Mouse (Mus musculus) limb, embryonic 12.5 days (tissue): ENCODE measurements around the gene Gatb. TPM values are rescaled to one million over a fixed set of nuclear protein-coding genes. Genes with fewer than 3 reads are reported as not detected.
A peak's percentile ranks its signal among the peaks of the same experiment; 100 is the strongest.
"Not testable (repeated sequence)": the region's sequence is repeated elsewhere in the genome, so short reads cannot be mapped to it uniquely, and the experiment has no call there.

Experiments used
- ATAC-seq: fragments of 200-750 bp; cut with Nextera tagmentation; 2 replicates; pipeline ENCODE4 v1.8.0; 2017; ENCODE audit warnings: low read depth, moderate TSS enrichment; ENCODE audit not compliant: insufficient number of reproducible peaks, insufficient read depth, low FRiP score, low TSS enrichment
- H3K27ac ChIP-seq: fragments of 300-500 bp; sonication (generic); 2 replicates; pipeline ENCODE4 v1.5.1; 2016; ENCODE audit warnings: mild to moderate bottlenecking, moderate library complexity
- H3K27me3 ChIP-seq: fragments of 300-500 bp; sonication (generic); 2 replicates; pipeline ENCODE4 v1.6.1; 2016; ENCODE audit warnings: mild to moderate bottlenecking, moderate library complexity
- H3K36me3 ChIP-seq: fragments of 300-500 bp; sonication (generic); 2 replicates; pipeline ENCODE4 v1.6.1; 2016; ENCODE audit warnings: mild to moderate bottlenecking, moderate library complexity
- H3K4me1 ChIP-seq: fragments of 300-500 bp; sonication (generic); replicated peaks from 2 replicates; pipeline ENCODE4 v1.6.1; 2016
- H3K4me2 ChIP-seq: fragments of 300-500 bp; sonication (generic); 2 replicates; pipeline ENCODE4 v1.6.1; 2016; ENCODE audit warnings: mild to moderate bottlenecking, moderate library complexity
- H3K4me3 ChIP-seq: fragments of 300-500 bp; sonication (generic); replicated peaks from 2 replicates; pipeline ENCODE4 v1.5.1; 2016; ENCODE audit warnings: mild to moderate bottlenecking
- H3K9ac ChIP-seq: fragments of 300-500 bp; sonication (generic); replicated peaks from 2 replicates; pipeline ENCODE4 v1.6.1; 2016; ENCODE audit warnings: mild to moderate bottlenecking, moderate library complexity
- H3K9me3 ChIP-seq: fragments of 300-500 bp; sonication (generic); 2 replicates; pipeline ENCODE4 v1.6.1; 2016; ENCODE audit warnings: mild to moderate bottlenecking, moderate library complexity
- WGBS: fragments of 180-500 bp; shearing (Covaris S2); methylation state at CpG from one replicate; pipeline ENCODE4 v1.1.7; 2016; 5-methylcytosine and 5-hydroxymethylcytosine counted together
- polyA plus RNA-seq: library from polyadenylated mRNA; unstranded; fragments of >200 nt; fragmentation: Nextera tagmentation; extraction: Ambion mirVana; gene quantifications from 2 replicates; pipeline ENCODE4 v1.2.1, GENCODE M21; 2016

Gatb gene
- polyA plus RNA-seq, 1 experiment from 2014 or later: 23.9 TPM

GRCm38 (mm10) chr3:85564603-85565002 is 9.3 kb upstream of the Gatb start:
- WGBS: 54% methylated on average over 2 of the region's 2 CpGs
- Histone ChIP-seq H3K27ac (no peak overlapping the region), H3K4me3 (no peak overlapping the region), H3K4me2 (no peak overlapping the region), H3K9ac (no peak overlapping the region), H3K36me3 (no peaks in the 10 kb centered on the region), H3K4me1 (no peaks in the 10 kb centered on the region), H3K9me3 (no peaks in the 10 kb centered on the region), H3K27me3 (no peaks in the 10 kb centered on the region)
- no peak for ATAC-seq

- no peak overlapping the region for H3K4me3 ChIP-seq
- no peaks in the 10 kb centered on the region for H3K27me3 ChIP-seq
- H3K9ac ChIP-seq: no peak overlapping the region
- H3K4me2 ChIP-seq: no peak overlapping the region
- ATAC-seq: no peak
- WGBS: 69% methylated on average over 2 of the region's 2 CpGs
- no peak overlapping the region for H3K27ac ChIP-seq
- H3K36me3 ChIP-seq: no peaks in the 10 kb centered on the region
- H3K9me3 ChIP-seq: no peaks in the 10 kb centered on the region
- H3K4me1 ChIP-seq: no peaks in the 10 kb centered on the region
Observed at GRCm38 (mm10) chr3:85571276-85571675, 2.6 kb upstream of the Gatb start.

DNA sequence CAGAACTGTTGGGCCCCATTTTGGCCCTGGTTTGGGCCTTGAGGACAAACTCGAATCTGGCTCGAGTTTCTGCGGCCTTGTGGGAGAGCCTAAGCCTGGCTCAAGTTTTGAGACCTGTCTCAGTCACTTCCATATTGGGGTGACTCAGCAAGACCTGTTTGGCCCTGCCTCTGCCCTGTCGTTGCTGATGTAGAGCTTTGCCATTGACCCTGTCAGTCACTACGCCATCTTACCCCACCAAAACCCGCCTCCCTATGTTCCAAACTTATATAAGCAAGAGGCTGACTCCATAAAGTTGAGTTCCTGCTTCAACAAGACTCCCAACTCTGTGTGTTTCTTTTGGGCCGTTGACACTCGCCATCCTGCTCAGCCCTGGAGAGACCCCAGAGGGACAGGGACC is 1.4 kb upstream of the Gatb start:
- WGBS: 90% methylated on average over 8 of the region's 8 CpGs

GRCm38 (mm10) chr3:85573216-85573863 is 579 bp upstream of the Gatb start:
- no peak overlapping the region for H3K27ac ChIP-seq
- peak overlapping the region; percentile 52 for H3K4me2 ChIP-seq
- no peak for ATAC-seq
- no peaks in the 10 kb centered on the region for H3K36me3 ChIP-seq
- no peaks in the 10 kb centered on the region for H3K27me3 ChIP-seq
- WGBS: 24% methylated on average over 6 of the region's 6 CpGs
- H3K9ac ChIP-seq: no peak overlapping the region
- H3K9me3 ChIP-seq: no peaks in the 10 kb centered on the region
- H3K4me1 ChIP-seq: no peaks in the 10 kb centered on the region
- H3K4me3 ChIP-seq: peak overlapping the region; percentile 61

More for the DNA sequence above, 1.4 kb upstream of the Gatb start:
- not testable (repeated sequence) for H3K27ac ChIP-seq, H3K36me3 ChIP-seq, ATAC-seq, H3K4me2 ChIP-seq, H3K4me1 ChIP-seq, H3K9me3 ChIP-seq, H3K4me3 ChIP-seq, H3K27me3 ChIP-seq, H3K9ac ChIP-seq

GRCm38 (mm10) chr3:85582726-85583125 is 8.8 kb downstream of the Gatb start:
- 82% methylated on average over 2 of the region's 2 CpGs for WGBS
- ATAC-seq: no peak
- H3K4me3 ChIP-seq: no peak overlapping the region

GRCm38 (mm10) chr3:85583194-85583593 is 9.3 kb downstream of the Gatb start:
- no peaks in the 10 kb centered on the region for H3K4me1 ChIP-seq
- no peak overlapping the region for H3K9ac ChIP-seq
- WGBS: 82% methylated on average over 5 of the region's 5 CpGs
- no peak for ATAC-seq
- H3K4me3 ChIP-seq: no peak overlapping the region
- no peaks in the 10 kb centered on the region for H3K27me3 ChIP-seq
- no peaks in the 10 kb centered on the region for H3K9me3 ChIP-seq
- H3K4me2 ChIP-seq: no peak overlapping the region
- H3K36me3 ChIP-seq: no peaks in the 10 kb centered on the region
- H3K27ac ChIP-seq: no peak overlapping the region

More at GRCm38 (mm10) chr3:85582726-85583125, 8.8 kb downstream of the Gatb start:
- no peak overlapping the region for H3K27ac ChIP-seq
- no peaks in the 10 kb centered on the region for H3K4me1 ChIP-seq
- no peak overlapping the region for H3K9ac ChIP-seq
- no peaks in the 10 kb centered on the region for H3K36me3 ChIP-seq
- no peak overlapping the region for H3K4me2 ChIP-seq
- H3K9me3 ChIP-seq: no peaks in the 10 kb centered on the region
- H3K27me3 ChIP-seq: no peaks in the 10 kb centered on the region

DNA sequence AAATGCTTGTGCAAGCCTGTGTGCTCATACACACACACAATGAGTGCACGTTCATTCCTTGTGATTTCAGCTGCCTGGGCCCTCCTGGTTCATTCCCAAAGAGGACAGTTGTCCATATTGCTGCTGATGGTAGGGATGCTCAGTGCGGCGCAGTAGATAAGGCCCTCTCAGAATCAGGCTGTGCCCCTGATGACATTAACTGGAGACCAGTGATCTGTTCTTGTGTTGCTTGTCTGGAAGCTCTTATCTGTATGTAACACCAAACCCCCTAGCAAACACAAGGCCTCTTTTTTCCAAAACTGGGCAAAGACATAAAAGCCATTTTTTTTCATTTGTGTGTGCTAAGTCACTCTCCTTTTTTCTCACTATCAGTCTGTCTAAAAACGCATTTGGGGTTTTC is 11.0 kb downstream of the Gatb start:
- H3K36me3 ChIP-seq: no peaks in the 10 kb centered on the region
- H3K4me2 ChIP-seq: no peak overlapping the region
- H3K27ac ChIP-seq: no peak overlapping the region
- H3K4me1 ChIP-seq: no peaks in the 10 kb centered on the region
- 91% methylated on average over 4 of the region's 4 CpGs for WGBS
- no peaks in the 10 kb centered on the region for H3K27me3 ChIP-seq
- H3K9ac ChIP-seq: no peak overlapping the region
- no peaks in the 10 kb centered on the region for H3K9me3 ChIP-seq
- ATAC-seq: no peak
- no peak overlapping the region for H3K4me3 ChIP-seq

- Histone ChIP-seq H3K4me2 (no peak overlapping the region), H3K9me3 (no peaks in the 10 kb centered on the region), H3K9ac (no peak overlapping the region), H3K4me1 (no peaks in the 10 kb centered on the region), H3K4me3 (no peak overlapping the region), H3K36me3 (no peaks in the 10 kb centered on the region), H3K27me3 (no peaks in the 10 kb centered on the region), H3K27ac (no peak overlapping the region)
- 65% methylated on average over 2 of the region's 2 CpGs for WGBS
- no peak for ATAC-seq
Observed at GRCm38 (mm10) chr3:85588701-85589100, 14.8 kb downstream of the Gatb start.

- H3K9me3 ChIP-seq: no peaks in the 10 kb centered on the region
- no peak overlapping the region for H3K9ac ChIP-seq
- 90% methylated on average over 3 of the region's 3 CpGs for WGBS
Observed at GRCm38 (mm10) chr3:85590090-85590754, 16.3 kb downstream of the Gatb start.

DNA sequence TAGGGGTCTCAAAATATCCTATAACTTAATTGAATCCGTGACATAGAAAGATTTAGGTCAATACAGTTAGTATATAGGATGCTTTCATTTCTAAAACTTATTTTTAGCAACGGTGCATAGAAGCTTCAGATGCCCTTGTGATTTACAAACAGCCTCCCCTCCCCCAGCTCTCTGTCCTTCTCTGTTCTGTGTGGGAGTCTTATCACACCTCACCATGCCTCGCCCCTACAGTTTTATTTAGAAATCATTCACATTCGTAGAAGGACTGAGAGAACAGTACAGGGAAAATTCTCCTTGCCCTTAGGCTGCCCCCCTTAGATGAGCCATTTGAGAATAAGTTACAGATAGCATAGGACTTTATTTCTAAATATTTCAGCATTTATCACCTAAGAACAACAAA is 18.1 kb downstream of the Gatb start:
- Histone ChIP-seq H3K27ac (no peak overlapping the region), H3K4me3 (no peak overlapping the region), H3K4me1 (no peaks in the 10 kb centered on the region), H3K36me3 (no peaks in the 10 kb centered on the region), H3K9me3 (no peaks in the 10 kb centered on the region), H3K9ac (no peak overlapping the region), H3K4me2 (no peak overlapping the region), H3K27me3 (no peaks in the 10 kb centered on the region)
- ATAC-seq: no peak
- 79% methylated on average over 4 of the region's 4 CpGs for WGBS

More at GRCm38 (mm10) chr3:85590090-85590754, 16.3 kb downstream of the Gatb start:
- no peaks in the 10 kb centered on the region for H3K36me3 ChIP-seq
- no peak for ATAC-seq
- no peak overlapping the region for H3K27ac ChIP-seq
- H3K27me3 ChIP-seq: no peaks in the 10 kb centered on the region
- H3K4me2 ChIP-seq: no peak overlapping the region
- H3K4me1 ChIP-seq: no peaks in the 10 kb centered on the region
- no peak overlapping the region for H3K4me3 ChIP-seq

DNA sequence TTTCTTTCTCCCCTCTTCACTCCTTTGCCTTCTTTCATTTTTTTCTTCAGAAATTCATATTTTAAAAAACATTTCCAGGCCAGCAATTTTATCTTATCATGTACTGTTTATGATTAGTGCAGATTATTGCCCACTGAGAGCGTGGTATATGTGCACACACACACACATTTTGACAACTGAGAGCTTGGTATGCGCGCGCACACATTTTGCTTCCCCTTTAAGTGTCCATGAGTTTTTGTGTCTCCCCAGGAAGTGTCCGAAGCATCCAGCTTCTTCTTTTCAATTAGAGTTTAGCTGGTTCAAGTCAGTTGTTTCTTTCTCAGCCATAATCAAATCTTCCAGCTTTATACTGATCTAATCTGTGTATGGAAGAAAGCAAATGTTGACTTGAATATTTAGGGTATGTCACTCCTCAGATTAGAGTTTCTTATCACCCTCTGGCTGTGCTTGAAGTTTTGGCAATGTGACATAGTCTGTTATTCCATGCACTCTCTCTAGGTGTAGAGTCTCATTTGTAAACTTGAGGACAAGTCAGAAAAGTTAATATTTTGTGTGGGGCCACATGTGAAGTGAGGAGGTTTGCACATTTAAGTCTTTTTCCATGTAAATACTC is 18.8 kb downstream of the Gatb start:
- no peak for ATAC-seq
- Histone ChIP-seq H3K9ac (no peak overlapping the region), H3K36me3 (no peaks in the 10 kb centered on the region), H3K4me2 (no peak overlapping the region), H3K4me3 (no peak overlapping the region), H3K4me1 (no peaks in the 10 kb centered on the region), H3K27me3 (no peaks in the 10 kb centered on the region), H3K27ac (no peak overlapping the region), H3K9me3 (no peaks in the 10 kb centered on the region)
- WGBS: 93% methylated on average over 5 of the region's 5 CpGs
